Mouse (Mus musculus) adrenal gland, postnatal 10 days (tissue): ENCODE data around the gene Smim27. TPM values are rescaled to one million over a fixed set of nuclear protein-coding genes. Genes with fewer than 3 reads are reported as not detected.

Experiments used
- total RNA-seq, 2 experiments: library from RNA; stranded (reverse); gene quantifications; 2 replicates each; pipeline ENCODE4 v1.2.3; 2021

Gene Smim27
- total RNA-seq, 2 experiments from 2014 or later: 34.9 to 46.5 TPM

Other genes starting within 250 kb of the Smim27 start
- gene Aco1, start 126.5 kb upstream of the Smim27 start, total RNA-seq: 100 to 1,000 TPM; 130 to 174 TPM
- gene Ddx58, start 29.8 kb upstream of the Smim27 start, total RNA-seq: 10 to 100 TPM; 17.5 to 20.9 TPM
- 10 to 100 TPM; 23.3 to 27.0 TPM for gene Topors, start 271 bp downstream of the Smim27 start, total RNA-seq
- 100 to 1,000 TPM; 482 to 529 TPM for gene Ndufb6, start 9.8 kb downstream of the Smim27 start, total RNA-seq
- gene Tmem215, start 202.6 kb downstream of the Smim27 start, total RNA-seq: under 1 TPM; 0.09 TPM